Mouse (Mus musculus): ENCODE results near the gene Lrrc39. TPM values are rescaled to one million over a fixed set of nuclear protein-coding genes. Genes with fewer than 3 reads are reported as not detected.

Gene Lrrc39
- polyA plus RNA-seq, 1 experiment = 2.4 TPM

DNA sequence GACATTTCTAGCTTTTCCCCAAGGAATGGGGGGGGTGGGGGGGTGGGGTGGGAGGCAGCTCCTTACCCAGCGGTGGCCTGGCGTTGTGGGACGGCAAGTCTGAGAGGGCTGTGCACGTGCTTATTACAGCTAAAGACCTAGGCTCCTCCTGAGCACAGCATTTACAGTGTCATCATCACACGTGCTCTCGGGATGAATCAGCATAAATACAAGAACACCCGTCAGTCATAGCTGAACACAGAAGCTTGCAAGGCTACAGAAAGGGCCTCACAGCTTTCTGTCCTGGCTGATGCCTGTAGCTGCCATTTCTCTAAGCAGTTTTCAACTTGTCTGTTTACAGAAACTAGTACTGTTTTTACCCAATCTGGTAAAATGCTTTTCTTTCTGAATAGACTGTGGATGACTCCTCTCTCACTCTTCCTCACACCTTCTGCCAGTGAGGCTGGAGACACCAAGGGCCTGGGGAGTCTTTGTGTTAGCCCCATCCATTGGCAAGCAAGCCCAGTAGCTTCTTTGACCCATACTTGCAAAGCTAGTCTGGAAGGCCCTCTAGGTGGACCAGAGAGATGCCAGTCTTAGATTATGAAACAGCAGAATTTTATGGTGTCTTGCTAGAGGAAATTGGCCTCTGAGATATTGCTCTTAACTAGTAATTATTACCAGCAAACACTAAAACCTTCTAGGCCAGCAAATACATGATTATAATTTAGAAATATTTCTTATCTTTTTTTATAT lies 58.0 kb downstream of the Lrrc39 start:
- no peaks in the 10 kb centered on the region for H3K36me3 ChIP-seq (ENCODE audit: control insufficient read depth, insufficient read depth)
- TF ChIP-seq POLR2A (IDR thresholded peaks at IDR 0.05; ENCODE audit: insufficient read length, low read depth) (no peak), MYOD1 (IDR thresholded peaks at IDR 0.05; ENCODE audit: control insufficient read depth in 1 of 3, insufficient read length in 2 of 3, low read depth in 2 of 3) (no peak), TCF12 (IDR thresholded peaks at IDR 0.05; ENCODE audit: insufficient read depth, poor library complexity, severe bottlenecking) (no peak), SRF (IDR thresholded peaks at IDR 0.05; ENCODE audit: control insufficient read depth, insufficient read length, low read depth) (no peak), USF1 (IDR thresholded peaks at IDR 0.05; ENCODE audit: low read depth) (no peak), CEBPB (IDR thresholded peaks at IDR 0.05; ENCODE audit: insufficient read depth, poor library complexity, severe bottlenecking) (no peak), E2F4 (IDR thresholded peaks at IDR 0.05; ENCODE audit: insufficient read depth) (no peak), MAX (IDR thresholded peaks at IDR 0.05; ENCODE audit: low read depth) (no peak), TCF3 (IDR thresholded peaks at IDR 0.05; ENCODE audit: insufficient read length, low read depth) (no peak), MYOG (IDR thresholded peaks at IDR 0.05; ENCODE audit: control insufficient read depth in 1 of 3, insufficient read depth in 1 of 3, insufficient read length in 2 of 3, low read depth in 2 of 3) (no peak), POLR2AphosphoS2 (IDR thresholded peaks at IDR 0.05; ENCODE audit: insufficient read length, low read depth) (no peak), REST (IDR thresholded peaks at IDR 0.05; ENCODE audit: insufficient read depth, insufficient read length) (no peak)
- no peaks in the 10 kb centered on the region for H3K27me3 ChIP-seq (ENCODE audit: control insufficient read depth, insufficient read depth, insufficient read length)
- H3K4me2 ChIP-seq (ENCODE audit: low read depth) = no peak overlapping the region
- no peak overlapping the region for H3K4me3 ChIP-seq
- no peaks in the 10 kb centered on the region for H3K79me2 ChIP-seq (ENCODE audit: control insufficient read depth, insufficient read depth)
- no peak overlapping the region for H3ac ChIP-seq (ENCODE audit: control insufficient read depth, insufficient read length)

DNA sequence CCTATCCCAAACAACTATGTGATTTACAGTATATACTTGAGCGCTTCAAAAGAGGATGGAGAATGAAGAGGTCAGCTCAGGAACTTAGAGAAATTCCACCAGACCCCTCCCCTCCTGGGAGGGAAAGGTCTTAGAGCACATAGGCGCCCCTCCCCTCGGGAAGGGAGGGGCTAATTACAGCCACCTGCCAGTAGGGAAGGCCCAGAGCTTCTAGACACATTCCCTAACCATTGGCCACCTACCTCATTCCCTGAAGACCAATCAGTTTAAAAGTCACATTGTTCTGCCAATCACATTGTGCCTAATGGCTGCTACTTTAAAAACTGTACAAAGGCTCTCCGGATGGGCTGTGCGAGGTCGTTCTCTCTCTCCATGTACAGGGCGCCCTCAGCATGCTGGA lies 59.9 kb downstream of the Lrrc39 start:
- TF ChIP-seq E2F4 (IDR thresholded peaks at IDR 0.05; ENCODE audit: insufficient read depth) (no peak), USF1 (IDR thresholded peaks at IDR 0.05; ENCODE audit: low read depth) (no peak), TCF12 (IDR thresholded peaks at IDR 0.05; ENCODE audit: insufficient read depth, poor library complexity, severe bottlenecking) (no peak), TCF3 (IDR thresholded peaks at IDR 0.05; ENCODE audit: insufficient read length, low read depth) (no peak), REST (IDR thresholded peaks at IDR 0.05; ENCODE audit: insufficient read depth, insufficient read length) (no peak), MYOD1 (IDR thresholded peaks at IDR 0.05; ENCODE audit: control insufficient read depth in 1 of 3, insufficient read length in 2 of 3, low read depth in 2 of 3) (no peak), SRF (IDR thresholded peaks at IDR 0.05; ENCODE audit: control insufficient read depth, insufficient read length, low read depth) (no peak), POLR2AphosphoS2 (IDR thresholded peaks at IDR 0.05; ENCODE audit: insufficient read length, low read depth) (no peak)
- H3ac ChIP-seq (ENCODE audit: control insufficient read depth, insufficient read length) = no peak overlapping the region
- no peaks in the 10 kb centered on the region for H3K27me3 ChIP-seq (ENCODE audit: control insufficient read depth, insufficient read depth, insufficient read length)
- no peaks in the 10 kb centered on the region for H3K79me2 ChIP-seq (ENCODE audit: control insufficient read depth, insufficient read depth)
- H3K36me3 ChIP-seq (ENCODE audit: control insufficient read depth, insufficient read depth) = no peaks in the 10 kb centered on the region
- no peak overlapping the region for H3K4me2 ChIP-seq (ENCODE audit: low read depth)
- H3K4me3 ChIP-seq = no peak overlapping the region

DNA sequence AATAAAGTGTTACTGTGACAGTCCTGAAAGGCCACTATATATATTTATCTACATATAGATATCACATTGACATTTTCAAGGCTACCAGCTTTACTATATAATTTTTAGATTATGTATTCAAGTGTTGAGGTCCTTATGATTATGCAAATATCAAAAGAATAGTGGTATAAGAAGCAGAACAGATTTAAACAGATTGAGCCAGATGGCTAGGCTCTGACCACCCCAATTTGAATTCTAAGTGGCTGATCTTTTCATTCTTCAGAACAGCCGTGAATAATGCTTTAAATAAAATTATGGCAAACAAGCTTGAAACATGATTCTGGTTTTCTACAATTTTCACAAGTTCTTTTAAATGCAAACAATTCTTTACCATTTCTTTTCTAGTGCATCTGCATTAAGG lies 68.7 kb downstream of the Lrrc39 start:
- Histone ChIP-seq H3K4me3 (no peak overlapping the region), H3ac (ENCODE audit: control insufficient read depth, insufficient read length) (no peak overlapping the region), H3K36me3 (ENCODE audit: control insufficient read depth, insufficient read depth) (peaks cover 46% of the 10 kb centered on the region), H3K27me3 (ENCODE audit: control insufficient read depth, insufficient read depth, insufficient read length) (no peaks in the 10 kb centered on the region), H3K4me2 (ENCODE audit: low read depth) (no peak overlapping the region), H3K79me2 (ENCODE audit: control insufficient read depth, insufficient read depth) (no peaks in the 10 kb centered on the region)
- TF ChIP-seq REST (IDR thresholded peaks at IDR 0.05; ENCODE audit: insufficient read depth, insufficient read length) (no peak), TCF3 (IDR thresholded peaks at IDR 0.05; ENCODE audit: insufficient read length, low read depth) (no peak), E2F4 (IDR thresholded peaks at IDR 0.05; ENCODE audit: insufficient read depth) (no peak), POLR2AphosphoS2 (IDR thresholded peaks at IDR 0.05; ENCODE audit: insufficient read length, low read depth) (no peak), USF1 (IDR thresholded peaks at IDR 0.05; ENCODE audit: low read depth) (no peak), SRF (IDR thresholded peaks at IDR 0.05; ENCODE audit: control insufficient read depth, insufficient read length, low read depth) (no peak), MYOD1 (IDR thresholded peaks at IDR 0.05; ENCODE audit: control insufficient read depth in 1 of 3, insufficient read length in 2 of 3, low read depth in 2 of 3) (no peak), TCF12 (IDR thresholded peaks at IDR 0.05; ENCODE audit: insufficient read depth, poor library complexity, severe bottlenecking) (no peak), MAX (IDR thresholded peaks at IDR 0.05; ENCODE audit: low read depth) (no peak), CEBPB (IDR thresholded peaks at IDR 0.05; ENCODE audit: insufficient read depth, poor library complexity, severe bottlenecking) (no peak), MYOG (IDR thresholded peaks at IDR 0.05; ENCODE audit: control insufficient read depth in 1 of 3, insufficient read depth in 1 of 3, insufficient read length in 2 of 3, low read depth in 2 of 3) (no peak), POLR2A (IDR thresholded peaks at IDR 0.05; ENCODE audit: insufficient read length, low read depth) (no peak)

Other genes with a start within 250 kb of the Lrrc39 start
- gene Cdc14a, start 138.9 kb upstream of the Lrrc39 start, polyA plus RNA-seq (2012; fragmentation: generic; extraction: Trizol) = 0.65 TPM
- 51.0 TPM for gene Rtca, start 54.8 kb upstream of the Lrrc39 start, polyA plus RNA-seq (2012; fragmentation: generic; extraction: Trizol)
- gene Dbt, start 49.9 kb upstream of the Lrrc39 start, polyA plus RNA-seq (2012; fragmentation: generic; extraction: Trizol) = 4.2 TPM
- 1.3 TPM for gene Sass6, start 32.0 kb downstream of the Lrrc39 start, polyA plus RNA-seq (2012; fragmentation: generic; extraction: Trizol)
- gene Trmt13, start 51.6 kb downstream of the Lrrc39 start, polyA plus RNA-seq (2012; fragmentation: generic; extraction: Trizol) = 2.9 TPM
- 11.5 TPM for gene Mfsd14a, start 99.7 kb downstream of the Lrrc39 start, polyA plus RNA-seq (2012; fragmentation: generic; extraction: Trizol)
- not detected for gene Gm43191, start 118.3 kb downstream of the Lrrc39 start, polyA plus RNA-seq (2012; fragmentation: generic; extraction: Trizol)
- gene Slc35a3, start 149.9 kb downstream of the Lrrc39 start, polyA plus RNA-seq (2012; fragmentation: generic; extraction: Trizol) = 3.6 TPM
- 35.8 TPM for gene Agl, start 245.2 kb downstream of the Lrrc39 start, polyA plus RNA-seq (2012; fragmentation: generic; extraction: Trizol)

Measured in myocyte (in vitro differentiated cells).